Mouse (Mus musculus) naive thymus-derived CD4-positive, alpha-beta T cell, adult 5 months (primary cell): ENCODE results near the gene Tldc1. TPM values are rescaled to one million over a fixed set of nuclear protein-coding genes. Genes with fewer than 3 reads are reported as not detected.

ENCODE experiments used
- polyA plus RNA-seq: library from polyadenylated mRNA; unstranded; fragments of 100-300 nt; shearing (Covaris generic); gene quantifications from one replicate; pipeline ENCODE4 v1.2.1, GENCODE M21; 2017

Gene Tldc1
- polyA plus RNA-seq = 2.1 TPM

DNA sequence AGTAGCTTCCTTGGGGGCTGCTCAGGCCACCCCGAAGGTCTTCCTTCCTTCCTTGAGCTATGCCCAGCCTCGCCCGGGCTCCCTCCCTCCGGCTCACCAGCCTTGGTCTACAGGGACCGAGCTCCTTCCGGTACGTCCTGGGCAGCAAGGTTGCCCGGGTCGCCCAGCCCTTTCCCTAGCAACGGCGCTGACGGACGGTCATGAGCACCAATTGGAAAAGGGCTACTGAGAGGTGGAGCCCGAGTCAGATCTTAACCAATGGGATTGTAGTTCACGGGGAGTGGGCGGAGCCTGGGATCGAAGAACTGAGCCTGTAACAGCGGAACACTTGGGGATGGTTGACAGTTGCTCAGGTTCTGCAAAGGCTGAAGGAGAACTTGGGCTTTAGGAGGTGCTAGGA lies at the start of gene Tldc1:
Gene Tldc1, minus strand, starts transcription at position 154 of the 400 bp plus-strand sequence.

Other genes with a start within 250 kb of the Tldc1 start
- gene Mbtps1, start 219.7 kb downstream of the Tldc1 start, polyA plus RNA-seq = 91.7 TPM
- 129 TPM for gene Hsdl1, start 203.2 kb downstream of the Tldc1 start, polyA plus RNA-seq
- gene Dnaaf1, start 203.2 kb downstream of the Tldc1 start, polyA plus RNA-seq = not detected
- gene Taf1c, start 173.2 kb downstream of the Tldc1 start, polyA plus RNA-seq = 23.6 TPM
- gene Adad2, start 165.7 kb downstream of the Tldc1 start, polyA plus RNA-seq = not detected
- not detected for gene Kcng4, start 142.7 kb downstream of the Tldc1 start, polyA plus RNA-seq
- gene Wfdc1, start 112.1 kb downstream of the Tldc1 start, polyA plus RNA-seq = not detected
- gene Atp2c2, start 78.4 kb downstream of the Tldc1 start, polyA plus RNA-seq = not detected
- 216 TPM for gene Cotl1, start 62.1 kb upstream of the Tldc1 start, polyA plus RNA-seq
- 12.9 TPM for gene Klhl36, start 83.8 kb upstream of the Tldc1 start, polyA plus RNA-seq
- 182 TPM for gene Usp10, start 131.9 kb upstream of the Tldc1 start, polyA plus RNA-seq
- gene Gm20388, start 132.4 kb upstream of the Tldc1 start, polyA plus RNA-seq = 9.0 TPM
- gene Crispld2, start 214.0 kb upstream of the Tldc1 start, polyA plus RNA-seq = not detected